Mouse (Mus musculus) intestine, postnatal 0 days (tissue): ENCODE measurements around the gene Osmr. TPM values are rescaled to one million over a fixed set of nuclear protein-coding genes. Genes with fewer than 3 reads are reported as not detected.

ENCODE experiments used
- ATAC-seq: fragments of 200-750 bp; cut with Nextera tagmentation; 2 replicates; pipeline ENCODE4 v1.8.0; 2017; ENCODE audit warnings: mild to moderate bottlenecking, moderate TSS enrichment, moderate library complexity
- H3K27ac ChIP-seq: fragments of 300-500 bp; sonication (generic); 2 replicates; pipeline ENCODE4 v1.5.1; 2014; ENCODE audit warnings: mild to moderate bottlenecking, low read depth, low read length, moderate library complexity
- H3K27me3 ChIP-seq: fragments of 300-500 bp; sonication (generic); replicated peaks from 2 replicates; pipeline ENCODE4 v1.6.1; 2014; ENCODE audit warnings: low read length, mixed read lengths; ENCODE audit not compliant: control insufficient read depth, insufficient read depth
- H3K36me3 ChIP-seq: fragments of 300-500 bp; sonication (generic); 2 replicates; pipeline ENCODE4 v1.6.1; 2014; ENCODE audit warnings: mild to moderate bottlenecking, moderate library complexity; ENCODE audit not compliant: control insufficient read depth, insufficient read depth
- H3K4me1 ChIP-seq: fragments of 300-500 bp; sonication (generic); replicated peaks from 2 replicates; pipeline ENCODE4 v1.6.1; 2014; ENCODE audit warnings: antibody characterized with exemption, low read length, mixed read lengths; ENCODE audit not compliant: control insufficient read depth, insufficient read depth
- H3K4me2 ChIP-seq: fragments of 300-500 bp; sonication (generic); replicated peaks from 2 replicates; pipeline ENCODE4 v1.6.1; 2014; ENCODE audit warnings: low read depth, mild to moderate bottlenecking, moderate library complexity
- H3K4me3 ChIP-seq: fragments of 300-500 bp; sonication (generic); 2 replicates; pipeline ENCODE4 v1.5.1; 2014; ENCODE audit warnings: low read depth, low read length
- H3K9ac ChIP-seq: fragments of 300-500 bp; sonication (generic); 2 replicates; pipeline ENCODE4 v1.6.1; 2014; ENCODE audit warnings: mild to moderate bottlenecking, low read depth, low read length
- H3K9me3 ChIP-seq: fragments of 300-500 bp; sonication (generic); 2 replicates; pipeline ENCODE4 v1.6.1; 2016; ENCODE audit warnings: mixed run types; ENCODE audit not compliant: control insufficient read depth
- CTCF ChIP-seq: sonication (generic); IDR thresholded peaks from 2 replicates; pipeline ENCODE4 v1.5.1; 2016; ENCODE audit warnings: low read depth, mild to moderate bottlenecking, control low read depth, antibody characterized with exemption, moderate library complexity
- WGBS: fragments of 180-500 bp; shearing (Covaris S2); extraction: QIAGEN DNeasy Blood & Tissue Kit; methylation state at CpG from one replicate; pipeline ENCODE4 v1.1.7; 2014; 5-methylcytosine and 5-hydroxymethylcytosine counted together
- polyA plus RNA-seq: library from polyadenylated mRNA; unstranded; fragments of >200 nt; fragmentation: Nextera tagmentation; extraction: Ambion mirVana; gene quantifications from 2 replicates; pipeline ENCODE4 v1.2.1, GENCODE M21; 2015

Gene Osmr
- polyA plus RNA-seq, 1 experiment from 2014 or later, result 2.8 TPM

- no peak overlapping the region for H3K9ac ChIP-seq
- peaks cover 4% of the 10 kb centered on the region; the same call in 1 of the 2 replicates for H3K27me3 ChIP-seq
- no peak overlapping the region for H3K27ac ChIP-seq
- no peak for TF ChIP-seq CTCF
- WGBS, result 47% methylated on average over 11 of the region's 11 CpGs
- H3K4me1 ChIP-seq, result peaks cover 3% of the 10 kb centered on the region; the same call in 1 of the 2 replicates
- H3K4me2 ChIP-seq, result peak overlapping the region; percentile 90
- H3K9me3 ChIP-seq, result no peaks in the 10 kb centered on the region
- no peak for ATAC-seq
- H3K36me3 ChIP-seq, result no peaks in the 10 kb centered on the region
- H3K4me3 ChIP-seq, result no peak overlapping the region; the same call in 1 of the 2 replicates
Observed at GRCm38 (mm10) chr15:6871621-6872359, 3.0 kb downstream of the Osmr start.

GRCm38 (mm10) chr15:6866888-6867287 is 7.9 kb downstream of the Osmr start:
- 89% methylated on average over 6 of the region's 6 CpGs for WGBS
- H3K4me2 ChIP-seq, result no peak overlapping the region
- no peak for TF ChIP-seq CTCF
- no peaks in the 10 kb centered on the region for H3K9me3 ChIP-seq
- no peaks in the 10 kb centered on the region for H3K36me3 ChIP-seq
- H3K27me3 ChIP-seq, result no peaks in the 10 kb centered on the region
- H3K27ac ChIP-seq, result no peak overlapping the region
- H3K4me1 ChIP-seq, result no peaks in the 10 kb centered on the region
- ATAC-seq, result no peak
- H3K4me3 ChIP-seq, result no peak overlapping the region
- no peak overlapping the region for H3K9ac ChIP-seq

- ATAC-seq, result no peak
Observed at GRCm38 (mm10) chr15:6862125-6862524, 12.6 kb downstream of the Osmr start.

GRCm38 (mm10) chr15:6861617-6862016 is 13.2 kb downstream of the Osmr start:
- no peaks in the 10 kb centered on the region for H3K27me3 ChIP-seq
- no peak overlapping the region for H3K27ac ChIP-seq
- WGBS, result 59% methylated on average over 7 of the region's 7 CpGs
- H3K9ac ChIP-seq, result no peak overlapping the region
- H3K4me1 ChIP-seq, result no peaks in the 10 kb centered on the region
- no peak for TF ChIP-seq CTCF
- H3K36me3 ChIP-seq, result no peaks in the 10 kb centered on the region
- no peak for ATAC-seq
- no peak overlapping the region for H3K4me2 ChIP-seq
- H3K9me3 ChIP-seq, result no peaks in the 10 kb centered on the region
- H3K4me3 ChIP-seq, result no peak overlapping the region

More at GRCm38 (mm10) chr15:6862125-6862524, 12.6 kb downstream of the Osmr start:
- H3K9me3 ChIP-seq, result no peaks in the 10 kb centered on the region
- no peaks in the 10 kb centered on the region for H3K27me3 ChIP-seq
- H3K4me2 ChIP-seq, result no peak overlapping the region
- no peaks in the 10 kb centered on the region for H3K4me1 ChIP-seq
- 79% methylated on average over 4 of the region's 4 CpGs for WGBS
- H3K27ac ChIP-seq, result no peak overlapping the region
- TF ChIP-seq CTCF, result no peak
- no peak overlapping the region for H3K9ac ChIP-seq
- H3K4me3 ChIP-seq, result no peak overlapping the region
- no peaks in the 10 kb centered on the region for H3K36me3 ChIP-seq

- no peak overlapping the region for H3K4me3 ChIP-seq
- 57% methylated on average over 7 of the region's 7 CpGs for WGBS
- ATAC-seq, result no peak
- no peak overlapping the region for H3K9ac ChIP-seq
- no peaks in the 10 kb centered on the region for H3K4me1 ChIP-seq
- H3K4me2 ChIP-seq, result no peak overlapping the region
- no peaks in the 10 kb centered on the region for H3K27me3 ChIP-seq
- H3K36me3 ChIP-seq, result no peaks in the 10 kb centered on the region
- no peaks in the 10 kb centered on the region for H3K9me3 ChIP-seq
- no peak overlapping the region for H3K27ac ChIP-seq
- no peak for TF ChIP-seq CTCF
Observed at GRCm38 (mm10) chr15:6859781-6860180, 15.0 kb downstream of the Osmr start.

GRCm38 (mm10) chr15:6858871-6859270 is 15.9 kb downstream of the Osmr start:
- Histone ChIP-seq H3K36me3 (no peaks in the 10 kb centered on the region), H3K4me3 (no peak overlapping the region), H3K27me3 (no peaks in the 10 kb centered on the region), H3K9me3 (no peaks in the 10 kb centered on the region), H3K4me2 (no peak overlapping the region), H3K27ac (no peak overlapping the region), H3K4me1 (no peaks in the 10 kb centered on the region), H3K9ac (no peak overlapping the region)
- 83% methylated on average over 4 of the region's 4 CpGs for WGBS
- TF ChIP-seq CTCF, result no peak
- ATAC-seq, result no peak
